Mouse (Mus musculus) heart, embryonic 14.5 days (tissue): ENCODE measurements around the gene Fbxw2. TPM values are rescaled to one million over a fixed set of nuclear protein-coding genes. Genes with fewer than 3 reads are reported as not detected.

Source experiments
- ATAC-seq: fragments of 200-750 bp; cut with Nextera tagmentation; 2 replicates; pipeline ENCODE4 v1.8.0; 2017; ENCODE audit warnings: low read depth, moderate TSS enrichment; ENCODE audit not compliant: insufficient number of reproducible peaks, insufficient read depth, low FRiP score
- H3K27ac ChIP-seq, 2 experiments: fragments of 200-500 bp in 1 of 2; fragments of 300-500 bp in 1 of 2; sonication (generic) in 1 of 2; replicated peaks in 1 of 2; 2 replicates each; pipeline ENCODE4 v1.5.1; 2012 to 2014; ENCODE audit warnings: low read depth in 2 of 2, low read length in 2 of 2, control low read depth in 1 of 2, mild to moderate bottlenecking in 1 of 2, mixed read lengths in 1 of 2; ENCODE audit not compliant: control insufficient read depth in 1 of 2, insufficient read depth in 1 of 2
- H3K27me3 ChIP-seq: fragments of 300-500 bp; sonication (generic); 2 replicates; pipeline ENCODE4 v1.6.1; 2014; ENCODE audit warnings: mild to moderate bottlenecking, low read length, control low read depth; ENCODE audit not compliant: control insufficient read depth, insufficient read depth
- H3K36me3 ChIP-seq: fragments of 300-500 bp; sonication (generic); 2 replicates; pipeline ENCODE4 v1.6.1; 2014; ENCODE audit warnings: mild to moderate bottlenecking, control low read depth, low read length, mixed read lengths; ENCODE audit not compliant: control insufficient read depth, insufficient read depth
- H3K4me1 ChIP-seq, 2 experiments: fragments of 200-500 bp in 1 of 2; fragments of 300-500 bp in 1 of 2; sonication (generic) in 1 of 2; 2 replicates each; pipeline ENCODE4 v1.6.1; 2012 to 2014; ENCODE audit warnings: low read length in 2 of 2, control low read depth in 1 of 2, mixed read lengths in 1 of 2; ENCODE audit not compliant: control insufficient read depth in 2 of 2, insufficient read depth in 2 of 2
- H3K4me2 ChIP-seq: fragments of 300-500 bp; sonication (generic); 2 replicates; pipeline ENCODE4 v1.6.1; 2014; ENCODE audit warnings: mild to moderate bottlenecking, low read length
- H3K4me3 ChIP-seq, 2 experiments: fragments of 200-500 bp in 1 of 2; fragments of 300-500 bp in 1 of 2; sonication (generic) in 1 of 2; 2 replicates each; pipeline ENCODE4 v1.5.1; 2012 to 2014; ENCODE audit warnings: low read length in 2 of 2, mild to moderate bottlenecking in 2 of 2, control low read depth in 1 of 2, low read depth in 1 of 2, moderate library complexity in 1 of 2; ENCODE audit not compliant: control insufficient read depth in 1 of 2, insufficient read depth in 1 of 2
- H3K9ac ChIP-seq: fragments of 300-500 bp; sonication (generic); 2 replicates; pipeline ENCODE4 v1.6.1; 2014; ENCODE audit warnings: mild to moderate bottlenecking, low read length
- H3K9me3 ChIP-seq: fragments of 300-500 bp; sonication (generic); 2 replicates; pipeline ENCODE4 v1.6.1; 2016; ENCODE audit warnings: low read length, control low read depth; ENCODE audit not compliant: control insufficient read depth
- WGBS: fragments of 180-500 bp; shearing (Covaris S2); extraction: QIAGEN DNeasy Blood & Tissue Kit; methylation state at CpG from one replicate; pipeline ENCODE4 v1.1.7; 2014; 5-methylcytosine and 5-hydroxymethylcytosine counted together
- polyA plus RNA-seq: library from polyadenylated mRNA; unstranded; fragments of >200 nt; fragmentation: Nextera tagmentation; extraction: Ambion mirVana; gene quantifications from 2 replicates; pipeline ENCODE4 v1.2.1, GENCODE M21; 2014

Gene Fbxw2
- polyA plus RNA-seq = 51.0 and 65.8 TPM in 2 replicates

GRCm38 (mm10) chr2:34825827-34826459 lies at the start of gene Fbxw2:
Gene Fbxw2 (minus strand): TSS chr2:34826311.
- H3K27ac ChIP-seq = peak within 1 kb of the TSS; percentile 75 to 89
- peaks cover 5 to 19% of the 10 kb centered on the region in 2 experiments for H3K4me1 ChIP-seq
- peak within 1 kb of the TSS; percentile 93 for H3K4me2 ChIP-seq
- ATAC-seq = peak; percentile 94
- H3K36me3 ChIP-seq = peaks cover 15% of the 10 kb centered on the region
- peak within 1 kb of the TSS; percentile 97 for H3K9ac ChIP-seq
- H3K4me3 ChIP-seq = peak within 1 kb of the TSS; percentile 95 to 96
- 0 out of 2 replicates have a peak, but pooled peaks cover 4% of the 10 kb centered on the region for H3K9me3 ChIP-seq
- H3K27me3 ChIP-seq = no peaks in the 10 kb centered on the region
- under 1% methylated on average over 54 of the region's 57 CpGs for WGBS

DNA sequence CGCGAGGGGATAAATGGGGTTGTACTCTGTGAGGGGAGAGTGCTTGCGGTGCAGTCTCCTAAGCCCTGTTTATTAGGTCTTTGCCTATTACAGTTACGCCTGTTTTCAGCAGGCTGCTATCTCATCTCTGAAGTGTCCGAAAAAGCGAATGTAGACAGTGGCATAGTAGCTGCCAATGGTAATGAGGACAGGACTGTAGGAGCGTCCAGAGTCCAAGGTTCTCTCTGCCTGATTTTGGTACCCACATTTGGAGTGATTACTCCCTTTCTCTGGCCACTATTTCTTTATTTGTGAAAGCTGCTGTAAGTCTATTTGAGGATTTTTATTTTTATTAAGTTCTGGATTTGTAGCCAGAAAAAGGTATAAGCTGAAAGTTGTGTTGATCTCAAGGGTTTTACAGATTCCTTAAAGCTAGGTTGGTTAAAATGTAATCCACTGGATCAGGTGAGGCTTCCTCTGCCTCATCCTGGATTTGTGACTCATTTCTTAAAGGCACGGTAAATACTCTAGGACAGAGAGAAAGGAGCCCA lies 48.8 kb upstream of the Fbxw2 start, which contains the start of gene Psmd5:
Gene Psmd5, minus strand, starts transcription at position 153 of the 530 bp plus-strand sequence.
- Histone ChIP-seq H3K27ac (no peak within 1 kb of the TSS), H3K4me3 (peak within 1 kb of the TSS; percentile 29 to 35), H3K4me1 (peaks cover 3 to 7% of the 10 kb centered on the region in 2 experiments), H3K4me2 (peak within 1 kb of the TSS; percentile 65), H3K27me3 (peaks cover 5% of the 10 kb centered on the region; the same call in 1 of the 2 replicates), H3K9ac (peak within 1 kb of the TSS; percentile 65), H3K9me3 (no peaks in the 10 kb centered on the region), H3K36me3 (no peaks in the 10 kb centered on the region)
- no peak for ATAC-seq
- WGBS = 7% methylated on average over 8 of the region's 8 CpGs

DNA sequence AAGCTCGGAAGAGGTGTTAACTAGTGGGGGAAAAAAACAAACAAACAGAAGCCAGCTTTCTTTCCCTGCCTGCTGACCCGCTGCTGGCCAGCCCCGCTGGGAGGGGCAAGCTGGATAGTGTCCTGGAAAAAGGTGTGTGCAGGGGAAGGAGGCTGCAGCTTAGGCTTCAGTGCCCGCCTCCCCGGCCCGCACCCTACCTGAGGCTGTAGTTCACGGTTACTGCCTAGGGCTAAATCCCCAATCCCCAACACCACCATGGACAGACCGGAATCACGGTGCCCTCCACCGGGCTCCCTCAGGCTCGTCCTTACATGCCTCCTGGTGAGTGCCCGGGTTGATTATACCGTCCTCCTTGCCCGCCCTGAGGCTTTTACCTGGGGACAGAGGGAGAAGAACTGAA lies 48.2 kb upstream of the Fbxw2 start, which contains the start of gene Cutal:
Gene Cutal, plus strand, starts transcription at position 126 of the 400 bp plus-strand sequence.
- H3K4me3 ChIP-seq = peak within 1 kb of the TSS; percentile 29 to 35
- peak within 1 kb of the TSS; percentile 65 for H3K9ac ChIP-seq
- no peaks in the 10 kb centered on the region for H3K36me3 ChIP-seq
- 3% methylated on average over 14 of the region's 14 CpGs for WGBS
- peaks cover 5 to 13% of the 10 kb centered on the region in 2 experiments for H3K4me1 ChIP-seq
- peak within 1 kb of the TSS; percentile 65 for H3K4me2 ChIP-seq
- no peak within 1 kb of the TSS for H3K27ac ChIP-seq
- ATAC-seq = no peak
- H3K27me3 ChIP-seq = 0 out of 2 replicates have a peak, but pooled peaks cover 3% of the 10 kb centered on the region
- no peaks in the 10 kb centered on the region for H3K9me3 ChIP-seq

DNA sequence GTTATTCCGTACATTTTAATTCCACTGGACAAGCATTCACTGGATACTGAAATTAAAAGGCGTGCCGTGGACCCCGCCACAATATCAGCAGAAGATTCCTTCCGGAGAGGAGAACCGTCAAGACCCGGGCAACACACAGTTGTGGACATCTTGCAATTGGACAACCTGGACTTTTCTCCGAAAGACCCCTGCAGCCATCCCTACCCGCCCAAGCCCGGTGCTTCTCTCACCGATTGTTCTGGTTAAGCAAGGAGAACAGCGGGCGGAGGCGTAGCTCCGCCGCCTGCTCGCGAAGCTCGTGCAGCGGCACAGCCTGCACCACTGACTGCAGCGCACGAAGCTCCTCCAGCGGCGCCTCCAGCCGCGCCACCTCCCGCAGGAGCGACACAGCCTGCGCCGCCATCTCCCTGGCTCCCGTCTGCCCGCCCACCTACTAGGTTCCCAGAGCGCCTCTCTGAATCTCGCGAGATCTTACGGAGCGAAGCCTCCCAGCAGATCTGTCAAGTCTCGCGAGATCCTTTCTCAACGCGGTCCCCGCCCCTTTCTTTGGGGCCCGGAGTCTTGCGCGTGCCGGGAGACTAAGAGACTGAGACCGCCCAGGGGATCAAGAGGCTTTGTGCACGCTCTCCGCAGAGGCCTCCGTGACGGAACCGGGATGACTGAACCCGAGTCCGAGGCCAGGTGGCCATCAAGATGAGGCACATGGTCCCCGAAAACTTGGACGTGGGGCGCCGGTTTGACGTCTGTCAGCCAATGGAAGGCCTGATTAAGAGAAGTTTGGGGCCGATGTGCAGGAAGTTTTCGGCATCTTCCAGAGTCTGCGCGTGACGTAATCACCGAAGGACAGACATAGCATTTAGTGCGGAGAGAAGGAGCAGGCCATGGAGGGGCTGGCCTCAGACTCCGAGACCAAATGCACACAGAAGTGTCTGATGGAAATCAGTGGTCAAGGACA lies 44.7 kb upstream of the Fbxw2 start:
- Histone ChIP-seq H3K9me3 (no peaks in the 10 kb centered on the region), H3K4me1 (peaks cover 5 to 17% of the 10 kb centered on the region in 2 experiments), H3K9ac (peak overlapping the region; percentile 93), H3K27me3 (no peaks in the 10 kb centered on the region), H3K36me3 (peaks cover 3% of the 10 kb centered on the region), H3K27ac (peak overlapping the region; percentile 93 to 99), H3K4me2 (peak overlapping the region; percentile 76), H3K4me3 (peak overlapping the region; percentile 83 to 95)
- peak; percentile 96 for ATAC-seq
- WGBS = under 1% methylated on average over 66 of the region's 67 CpGs

- Histone ChIP-seq H3K36me3 (peaks cover 14% of the 10 kb centered on the region), H3K27ac (no peak overlapping the region), H3K9ac (peak overlapping the region; percentile 93), H3K4me1 (peaks cover 5 to 17% of the 10 kb centered on the region in 2 experiments), H3K27me3 (no peaks in the 10 kb centered on the region), H3K4me3 (peak overlapping the region in 1 of 2 experiments; percentile 83; a peak in 2 of 4 replicates), H3K4me2 (peak overlapping the region; percentile 71), H3K9me3 (no peaks in the 10 kb centered on the region)
- ATAC-seq = no peak
- WGBS = 32% methylated on average over 5 of the region's 5 CpGs
Observed at GRCm38 (mm10) chr2:34869680-34870079, 43.6 kb upstream of the Fbxw2 start.

DNA sequence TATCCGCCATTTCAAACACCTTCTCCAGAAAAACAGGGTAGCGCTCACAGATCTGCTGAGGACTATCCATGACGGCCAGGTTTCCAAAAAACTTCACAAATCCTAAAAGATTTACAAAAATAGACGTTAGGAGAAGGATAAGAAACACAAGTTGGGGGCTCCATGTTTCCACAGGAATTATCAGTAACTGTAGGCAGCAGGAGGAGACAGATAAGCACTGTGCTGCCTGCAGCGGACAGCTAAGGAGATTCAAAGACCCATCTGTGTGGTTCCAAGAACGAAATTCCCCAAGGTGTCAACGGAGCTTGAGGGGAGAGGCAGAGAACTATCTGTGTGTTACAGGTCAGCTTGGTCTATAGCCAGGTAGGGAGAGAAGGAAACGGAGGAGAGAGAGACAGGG lies 31.6 kb upstream of the Fbxw2 start:
- no peak overlapping the region for H3K4me3 ChIP-seq
- ATAC-seq = no peak
- no peak overlapping the region for H3K27ac ChIP-seq
- no peaks in the 10 kb centered on the region for H3K9me3 ChIP-seq
- H3K4me1 ChIP-seq = no peaks in the 10 kb centered on the region
- 78% methylated on average over 8 of the region's 8 CpGs for WGBS
- peaks cover 91% of the 10 kb centered on the region for H3K36me3 ChIP-seq
- no peak overlapping the region for H3K4me2 ChIP-seq
- no peak overlapping the region for H3K9ac ChIP-seq
- H3K27me3 ChIP-seq = no peaks in the 10 kb centered on the region

DNA sequence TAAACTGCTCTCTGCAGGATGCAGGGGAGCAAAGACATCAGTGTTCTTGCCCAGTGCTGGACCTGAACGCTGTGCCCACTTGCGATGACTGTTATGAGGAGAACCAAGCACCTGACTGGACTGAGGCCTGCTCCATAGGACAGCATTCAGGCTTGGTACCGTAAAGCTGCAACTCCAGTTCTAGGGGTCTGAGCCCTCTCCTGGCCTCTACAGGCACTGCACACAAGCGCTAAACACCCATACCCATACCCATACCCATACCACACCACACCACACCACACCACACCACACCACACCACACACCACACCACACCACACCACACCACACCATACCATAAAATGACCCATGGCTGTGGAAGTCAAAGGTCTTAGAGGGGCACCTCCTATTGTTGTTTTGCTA lies 29.2 kb upstream of the Fbxw2 start:
- no peak for ATAC-seq
- 87% methylated on average over 4 of the region's 4 CpGs for WGBS
- H3K4me3 ChIP-seq = no peak overlapping the region

More for the DNA sequence above, 29.2 kb upstream of the Fbxw2 start:
- Histone ChIP-seq H3K27me3 (no peaks in the 10 kb centered on the region), H3K27ac (no peak overlapping the region), H3K9ac (no peak overlapping the region), H3K4me1 (no peaks in the 10 kb centered on the region), H3K4me2 (no peak overlapping the region), H3K36me3 (peaks cover 99% of the 10 kb centered on the region), H3K9me3 (no peaks in the 10 kb centered on the region)
